Mouse (Mus musculus): ENCODE results near the gene Gm5129.
"Not testable (repeated sequence)": the region's sequence is repeated elsewhere in the genome, so short reads cannot be mapped to it uniquely, and the experiment has no call there.

Gm5129 gene

GRCm38 (mm10) chr5:29735557-29736061 lies at the start of gene Gm5129, which contains the start of gene Dnajb6:
Gm5129 (minus strand) TSS chr5:29735936.
Dnajb6 (plus strand) TSS chr5:29735688.
- DNase-seq (ENCODE audit: low spot score in 2 of 2): peak; percentile 91 to 96

GRCm38 (mm10) chr5:29784906-29785305 lies 49.2 kb upstream of the Gm5129 start:
- DNase-seq (ENCODE audit: low spot score in 2 of 2): not testable (repeated sequence)

- DNase-seq (ENCODE audit: low spot score in 2 of 2): no peak
Observed at GRCm38 (mm10) chr5:29782261-29782660, 46.5 kb upstream of the Gm5129 start.

GRCm38 (mm10) chr5:29779733-29780132 lies 44.0 kb upstream of the Gm5129 start:
- DNase-seq (ENCODE audit: low spot score in 2 of 2): not testable (repeated sequence)

- DNase-seq (ENCODE audit: low spot score in 2 of 2): no peak
Observed at GRCm38 (mm10) chr5:29778029-29778428, 42.3 kb upstream of the Gm5129 start.

GRCm38 (mm10) chr5:29775437-29775836 lies 39.7 kb upstream of the Gm5129 start:
- DNase-seq (ENCODE audit: low spot score in 2 of 2): peak in 1 of 2 experiments; percentile 18

GRCm38 (mm10) chr5:29773460-29774150 lies 37.9 kb upstream of the Gm5129 start:
- DNase-seq (ENCODE audit: low spot score in 2 of 2): no peak

- DNase-seq (ENCODE audit: low spot score in 2 of 2): peak in 1 of 2 experiments; percentile 19
Observed at GRCm38 (mm10) chr5:29772651-29773330, 37.1 kb upstream of the Gm5129 start.

- no peak for DNase-seq (ENCODE audit: low spot score in 2 of 2)
Observed at GRCm38 (mm10) chr5:29772038-29772437, 36.3 kb upstream of the Gm5129 start.

- no peak for DNase-seq (ENCODE audit: low spot score in 2 of 2)
Observed at GRCm38 (mm10) chr5:29770935-29771334, 35.2 kb upstream of the Gm5129 start.

GRCm38 (mm10) chr5:29759318-29759717 lies 23.6 kb upstream of the Gm5129 start:
- no peak for DNase-seq (ENCODE audit: low spot score in 2 of 2)

GRCm38 (mm10) chr5:29752894-29753293 lies 17.2 kb upstream of the Gm5129 start:
- no peak for DNase-seq (ENCODE audit: low spot score in 2 of 2)

- DNase-seq (ENCODE audit: low spot score in 2 of 2): no peak
Observed at GRCm38 (mm10) chr5:29751306-29751705, 15.6 kb upstream of the Gm5129 start.

- no peak for DNase-seq (ENCODE audit: low spot score in 2 of 2)
Observed at GRCm38 (mm10) chr5:29747661-29748060, 11.9 kb upstream of the Gm5129 start.

GRCm38 (mm10) chr5:29741093-29741492 lies 5.4 kb upstream of the Gm5129 start:
- DNase-seq (ENCODE audit: low spot score in 2 of 2): peak in 1 of 2 experiments; percentile 42

- DNase-seq (ENCODE audit: low spot score in 2 of 2): no peak
Observed at GRCm38 (mm10) chr5:29740651-29741050, 4.9 kb upstream of the Gm5129 start.

- DNase-seq (ENCODE audit: low spot score in 2 of 2): no peak
Observed at GRCm38 (mm10) chr5:29738076-29738475, 2.3 kb upstream of the Gm5129 start.

- DNase-seq (ENCODE audit: low spot score in 2 of 2): no peak
Observed at GRCm38 (mm10) chr5:29737471-29737870, 1.7 kb upstream of the Gm5129 start.

GRCm38 (mm10) chr5:29736942-29737341 lies 1.2 kb upstream of the Gm5129 start:
- DNase-seq (ENCODE audit: low spot score in 2 of 2): no peak

GRCm38 (mm10) chr5:29736073-29736900 lies 551 bp upstream of the Gm5129 start:
- peak in 1 of 2 experiments; percentile 61 for DNase-seq (ENCODE audit: low spot score in 2 of 2)

- DNase-seq (ENCODE audit: low spot score in 2 of 2): no peak
Observed at GRCm38 (mm10) chr5:29734831-29735510, 765 bp downstream of the Gm5129 start.

Measured in heart, adult 9 months (tissue).